ENCODE assay signal across 12 mouse cellular contexts in genomic region chr8:106108080-106108479, GRCm38 (mm10). TPM values are rescaled to one million over a fixed set of nuclear protein-coding genes. Genes with fewer than 3 reads are reported as not detected.
A peak's percentile ranks its signal among the peaks of the same experiment; 100 is the strongest.
DNase-seq lines count a peak whose midpoint lies in the region.
"Had no signal": no experiment of that assay in that cellular context is flagged by ENCODE, and none has a peak within 500 bp of the region (broad histone marks: within the 10 kb centered on the region; RNA-seq: fewer than 3 reads in every experiment).

No protein-coding gene starts in this region.

- peak; percentile 5 for DNase-seq in adrenal gland, postnatal 25 days
- DNase-seq in adrenal gland, adult 2 months: no peak
- DNase-seq in heart, adult 8-10 months (ENCODE audit: low spot score): peak; percentile 2
- no peak for DNase-seq in heart, postnatal 25 days (ENCODE audit: low spot score)
- peak; percentile 7 for DNase-seq in right cerebral cortex, adult 18-20 months
- DNase-seq in right cerebral cortex, postnatal 25 days: no peak
- peak; percentile 34 for DNase-seq in gastrocnemius, postnatal 14 days
- DNase-seq in MN1 (ENCODE audit: low spot score): no peak
- DNase-seq: adrenal gland, postnatal 36 days; liver; lung, embryonic 14.5 days had no signal

- intact Hi-C loops in heart, postnatal 25 days (cut with DNase I): loop anchor here (1.0 kb wide), 1 partner anchor 9 kb away; no protein-coding TSS in a partner anchor
- intact Hi-C loops in gastrocnemius, postnatal 14 days (cut with DNase I; ENCODE audit: low total_unique reads): no loop called here

RNA-seq across cellular contexts. Expression of gene Esrp2, which starts 28.7 kb away (rescaled TPM):
- 2.0 and 3.9 TPM in 2 replicates for total RNA-seq in adrenal gland, postnatal 25 days (2021)
- 1 to 10 TPM; 1.7 to 3.7 TPM for total RNA-seq in adrenal gland, adult 2 months (2021)
- 2.0 and 5.5 TPM in 2 replicates for polyA plus RNA-seq in adrenal gland, adult 2 months (2012; rRNA removed)
- under 1 TPM; 0.23 to 0.81 (median 0.42) TPM for total RNA-seq in heart, adult 8-10 months (2022)
- under 1 TPM; 0.53 to 0.60 TPM for total RNA-seq in heart, postnatal 25 days (2021)
- total RNA-seq in gastrocnemius, postnatal 14 days (2021): not detected
- total RNA-seq: megakaryocyte, adult 5-6 weeks had no signal

RNA-seq across cellular contexts. Expression of gene Pla2g15, which starts 42.1 kb away (rescaled TPM):
- 27.6 and 27.7 TPM in 2 replicates for total RNA-seq in adrenal gland, postnatal 25 days (2021)
- total RNA-seq in adrenal gland, adult 2 months (2021): 10 to 100 TPM; 21.9 to 38.8 TPM
- polyA plus RNA-seq in adrenal gland, adult 2 months (2012; rRNA removed): 21.9 and 22.1 TPM in 2 replicates
- 10 to 100 TPM in 1 of 4 experiments, 1 to 10 TPM in 3; 7.7 to 10.0 (median 9.4) TPM for total RNA-seq in heart, adult 8-10 months (2022)
- 1 to 10 TPM; 7.8 to 8.7 TPM for total RNA-seq in heart, postnatal 25 days (2021)
- total RNA-seq in gastrocnemius, postnatal 14 days (2021): 1 to 10 TPM; 4.5 to 5.0 TPM

RNA-seq across cellular contexts. Expression of gene Nfatc3, which starts 49.4 kb away (rescaled TPM):
- total RNA-seq in adrenal gland, postnatal 25 days (2021): 54.9 TPM in 2 replicates
- total RNA-seq in adrenal gland, adult 2 months (2021): 10 to 100 TPM; 35.2 to 70.0 TPM
- polyA plus RNA-seq in adrenal gland, adult 2 months (2012; rRNA removed): 14.9 and 20.6 TPM in 2 replicates
- 10 to 100 TPM; 14.1 to 19.5 (median 18.0) TPM for total RNA-seq in heart, adult 8-10 months (2022)
- 10 to 100 TPM; 19.3 to 21.7 TPM for total RNA-seq in heart, postnatal 25 days (2021)
- 10 to 100 TPM; 18.4 to 22.0 TPM for total RNA-seq in gastrocnemius, postnatal 14 days (2021)

Comparison
In these comparisons a context has a peak if more than half of its experiments do, and no peak if none do; other contexts are left out.
1. DNase-seq: peak in adrenal gland, postnatal 25 days (single experiment), heart, adult 8-10 months (single experiment), right cerebral cortex, adult 18-20 months (single experiment) and gastrocnemius, postnatal 14 days (single experiment); none in adrenal gland, adult 2 months (single experiment), heart, postnatal 25 days (single experiment), right cerebral cortex, postnatal 25 days (single experiment) and MN1 (single experiment).